Mouse (Mus musculus) large intestine, adult 2 months (tissue): ENCODE data around the gene Exd2. TPM values are rescaled to one million over a fixed set of nuclear protein-coding genes. Genes with fewer than 3 reads are reported as not detected.

Experiments used
- DNase-seq: peaks from one replicate; pipeline ENCODE4 v3.0.0-alpha.2; 2012; ENCODE audit warnings: low read depth, low spot score
- WGBS: fragments of 180-500 bp; shearing (Covaris S2); methylation state at CpG from one replicate; pipeline ENCODE4 v1.1.7; 2018; 5-methylcytosine and 5-hydroxymethylcytosine counted together
- polyA plus RNA-seq: library from polyadenylated mRNA; depleted of rRNA; stranded (reverse); fragments of >200 nt; gene quantifications from 2 replicates; pipeline ENCODE4 v1.2.3, GENCODE M21; 2012

Exd2 gene
- polyA plus RNA-seq, 1 experiment, result 7.3 TPM

- 60% methylated on average over 3 of the region's 3 CpGs for WGBS
- DNase-seq, result no peak
These were observed 20.5 kb downstream of the Exd2 start for GRCm38 (mm10) chr12:80483397-80483796.

- 97% methylated on average over 5 of the region's 5 CpGs for WGBS
- no peak for DNase-seq
These were observed 30.4 kb downstream of the Exd2 start for GRCm38 (mm10) chr12:80493311-80493710.

GRCm38 (mm10) chr12:80495691-80496090 lies 32.8 kb downstream of the Exd2 start:
- no peak for DNase-seq
- 59% methylated on average over 1 of the region's 1 CpGs for WGBS

- 70% methylated on average over 4 of the region's 4 CpGs for WGBS
- no peak for DNase-seq
These were observed 35.5 kb downstream of the Exd2 start for GRCm38 (mm10) chr12:80498356-80498755.

- no peak for DNase-seq
- WGBS, result 51% methylated on average over 1 of the region's 1 CpGs
These were observed 37.6 kb downstream of the Exd2 start for GRCm38 (mm10) chr12:80500506-80500905.

- 63% methylated on average over 5 of the region's 5 CpGs for whole genome bisulfite sequencing
- DNase-seq, result no peak
These were observed 41.8 kb downstream of the Exd2 start for GRCm38 (mm10) chr12:80504718-80505117.

- no peak for DNase-seq
- 46% methylated on average over 14 of the region's 14 CpGs for WGBS
These were observed 44.3 kb downstream of the Exd2 start for GRCm38 (mm10) chr12:80507041-80507745.

- 17% methylated on average over 14 of the region's 14 CpGs for WGBS
- no peak for DNase-seq
These were observed 55.1 kb downstream of the Exd2 start, which contains the start of gene Galnt16 for GRCm38 (mm10) chr12:80517977-80518376. Galnt16 (plus strand) TSS chr12:80518277.

- 2% methylated on average over 25 of the region's 25 CpGs for WGBS
These were observed 55.5 kb downstream of the Exd2 start for GRCm38 (mm10) chr12:80518393-80518756.

GRCm38 (mm10) chr12:80518757-80519620 lies 56.1 kb downstream of the Exd2 start:
- no peak for DNase-seq

More at GRCm38 (mm10) chr12:80518393-80518756, 55.5 kb downstream of the Exd2 start:
- no peak for DNase-seq

GRCm38 (mm10) chr12:80519621-80520332 lies 56.9 kb downstream of the Exd2 start:
- no peak for DNase-seq
- 4% methylated on average over 43 of the region's 43 CpGs for WGBS

More at GRCm38 (mm10) chr12:80518757-80519620, 56.1 kb downstream of the Exd2 start:
- WGBS, result 2% methylated on average over 79 of the region's 90 CpGs

- WGBS, result 65% methylated on average over 3 of the region's 3 CpGs
These were observed 59.1 kb downstream of the Exd2 start for GRCm38 (mm10) chr12:80522006-80522405.

GRCm38 (mm10) chr12:80524276-80524921 lies 61.5 kb downstream of the Exd2 start:
- DNase-seq, result no peak
- 45% methylated on average over 12 of the region's 12 CpGs for WGBS

More at GRCm38 (mm10) chr12:80522006-80522405, 59.1 kb downstream of the Exd2 start:
- no peak for DNase-seq

- DNase-seq, result no peak
- WGBS, result 53% methylated on average over 7 of the region's 7 CpGs
These were observed 62.6 kb downstream of the Exd2 start for GRCm38 (mm10) chr12:80525513-80525912.

- WGBS, result 67% methylated on average over 2 of the region's 2 CpGs
- no peak for DNase-seq
These were observed 63.6 kb downstream of the Exd2 start for GRCm38 (mm10) chr12:80526511-80526910.

- no peak for DNase-seq
- WGBS, result 80% methylated on average over 5 of the region's 5 CpGs
These were observed 65.0 kb downstream of the Exd2 start for GRCm38 (mm10) chr12:80527727-80528389.

- DNase-seq, result no peak
- WGBS, result 44% methylated on average over 2 of the region's 2 CpGs
These were observed 67.2 kb downstream of the Exd2 start for GRCm38 (mm10) chr12:80530052-80530451.

- no peak for DNase-seq
- 74% methylated on average over 6 of the region's 6 CpGs for WGBS
These were observed 67.7 kb downstream of the Exd2 start for GRCm38 (mm10) chr12:80530630-80531029.

- 61% methylated on average over 10 of the region's 10 CpGs for WGBS
- DNase-seq, result no peak
These were observed 68.7 kb downstream of the Exd2 start for GRCm38 (mm10) chr12:80531585-80531984.
